Mouse (Mus musculus) CH12.LX (cell line): ENCODE measurements around the gene Zbtb20. TPM values are rescaled to one million over a fixed set of nuclear protein-coding genes. Genes with fewer than 3 reads are reported as not detected.

Experiments
- DNase-seq: peaks from one replicate; pipeline ENCODE4 v3.0.0-alpha.2; 2013; ENCODE audit errors: extremely low read depth
- H3K27ac ChIP-seq: 2 replicates; pipeline ENCODE4 v1.5.1; 2012; ENCODE audit warnings: low read depth, mild to moderate bottlenecking, control low read depth, moderate library complexity; ENCODE audit not compliant: insufficient read depth
- H3K27me3 ChIP-seq: replicated peaks from 2 replicates; pipeline ENCODE3; 2012; ENCODE audit warnings: inconsistent platforms
- H3K36me3 ChIP-seq, 2 experiments: replicated peaks in 1 of 2; 2 replicates each; pipeline versions ENCODE3 to v1.6.1; 2012; ENCODE audit warnings: inconsistent platforms in 1 of 2, low read length in 1 of 2, mild to moderate bottlenecking in 1 of 2, mixed read lengths in 1 of 2, moderate library complexity in 1 of 2; ENCODE audit not compliant: control insufficient read depth in 1 of 2, insufficient read depth in 1 of 2
- H3K4me1 ChIP-seq, 2 experiments: 2 replicates each; pipeline ENCODE4 v1.6.1; 2012; ENCODE audit warnings: inconsistent platforms in 1 of 2, moderate library complexity in 1 of 2; ENCODE audit not compliant: insufficient read depth in 2 of 2, control insufficient read depth in 1 of 2
- H3K4me2 ChIP-seq: 2 replicates; pipeline ENCODE4 v1.6.1; 2012; ENCODE audit warnings: low read depth, mild to moderate bottlenecking, control low read depth; ENCODE audit not compliant: poor library complexity, insufficient read depth, severe bottlenecking
- H3K4me3 ChIP-seq, 3 experiments: fragments of 150-350 bp in 1 of 3; sonication (generic) in 1 of 3; replicated peaks in 1 of 3; 2 replicates each; pipeline versions ENCODE3 to v1.5.1; 2011 to 2012; ENCODE audit warnings: low read depth in 2 of 3, low read length in 2 of 3, mild to moderate bottlenecking in 2 of 3, moderate library complexity in 2 of 3, control low read depth in 1 of 3, improper control_type of control experiment in 1 of 3, inconsistent platforms in 1 of 3, mixed read lengths in 1 of 3; ENCODE audit not compliant: poor library complexity in 1 of 3
- H3K79me2 ChIP-seq: replicated peaks from 2 replicates; pipeline ENCODE4 v1.6.1; 2012; ENCODE audit warnings: mild to moderate bottlenecking, moderate library complexity; ENCODE audit not compliant: control insufficient read depth, poor library complexity, insufficient read depth, severe bottlenecking; ENCODE audit errors: extremely low read depth
- H3K9ac ChIP-seq: 2 replicates; pipeline ENCODE4 v1.6.1; 2012; ENCODE audit warnings: low read depth, mild to moderate bottlenecking, control low read depth, moderate library complexity; ENCODE audit not compliant: insufficient read depth
- H3K9me3 ChIP-seq: replicated peaks from 2 replicates; pipeline ENCODE3; 2012; ENCODE audit warnings: low read length, inconsistent platforms, mixed read lengths
- CHD2 ChIP-seq: IDR thresholded peaks from 2 replicates; pipeline ENCODE4 v1.6.1; 2011; ENCODE audit warnings: low read length, improper control_type of control experiment
- E2F4 ChIP-seq: IDR thresholded peaks from 2 replicates; pipeline ENCODE4 v1.6.1; 2011; ENCODE audit warnings: low read depth, low read length, improper control_type of control experiment; ENCODE audit not compliant: insufficient replicate concordance
- GABPA ChIP-seq: IDR thresholded peaks from 2 replicates; pipeline ENCODE4 v1.6.1; 2012; ENCODE audit warnings: low read depth, low read length, improper control_type of control experiment, inconsistent platforms; ENCODE audit not compliant: insufficient replicate concordance
- IRF4 ChIP-seq: IDR thresholded peaks from 2 replicates; pipeline ENCODE4 v1.6.1; 2014; ENCODE audit warnings: low read depth, mild to moderate bottlenecking, inconsistent platforms, low read length, improper control_type of control experiment
- MAX ChIP-seq: IDR thresholded peaks from 2 replicates; pipeline ENCODE4 v1.6.1; 2011; ENCODE audit warnings: low read length, improper control_type of control experiment
- NELFE ChIP-seq: IDR thresholded peaks from 2 replicates; pipeline ENCODE4 v1.6.1; 2011; ENCODE audit warnings: low read depth, low read length, improper control_type of control experiment
- NRF1 ChIP-seq: IDR thresholded peaks from 2 replicates; pipeline ENCODE4 v1.6.1; 2014; ENCODE audit warnings: low read depth, mild to moderate bottlenecking, inconsistent platforms, low read length, improper control_type of control experiment, moderate library complexity
- PAX5 ChIP-seq: IDR thresholded peaks from 2 replicates; pipeline ENCODE4 v1.6.1; 2012; ENCODE audit warnings: low read length, inconsistent platforms, mixed read lengths
- POLR2AphosphoS2 ChIP-seq: IDR thresholded peaks from 2 replicates; pipeline ENCODE4 v1.6.1; 2011; ENCODE audit warnings: low read depth, low read length, improper control_type of control experiment
- RCOR1 ChIP-seq: conservative IDR thresholded peaks from 2 replicates; pipeline ENCODE4 v1.6.1; 2012; ENCODE audit warnings: low read depth, mild to moderate bottlenecking, inconsistent platforms, low read length, improper control_type of control experiment
- SMC3 ChIP-seq: IDR thresholded peaks from 2 replicates; pipeline ENCODE4 v1.6.1; 2011; ENCODE audit warnings: low read depth, low read length, improper control_type of control experiment
- TCF12 ChIP-seq: IDR thresholded peaks from 2 replicates; pipeline ENCODE4 v1.6.1; 2014; ENCODE audit warnings: low read depth, mild to moderate bottlenecking, inconsistent platforms, low read length, improper control_type of control experiment
- USF1 ChIP-seq: IDR thresholded peaks from 2 replicates; pipeline ENCODE4 v1.6.1; 2014; ENCODE audit warnings: low read depth, mild to moderate bottlenecking, inconsistent platforms, low read length, improper control_type of control experiment
- ZC3H11A ChIP-seq: IDR thresholded peaks from 2 replicates; pipeline ENCODE4 v1.6.1; 2012; ENCODE audit warnings: low read depth, mild to moderate bottlenecking, inconsistent platforms, low read length, improper control_type of control experiment
- ZNF384 ChIP-seq: IDR thresholded peaks from 2 replicates; pipeline ENCODE4 v1.6.1; 2012; ENCODE audit warnings: low read depth, low read length, improper control_type of control experiment, inconsistent platforms
- dilution Hi-C: fragments of 300-500 bp; cut with MboI; formaldehyde crosslinking; loops from 2 replicates; pipeline ENCODE4 v1.14.3; 2020; ENCODE audit warnings: low sequenced_read_pairs; ENCODE audit not compliant: extremely low pct_unique_long_range_greater_than_20kb, extremely low pct_ligation_motif_present
- in situ Hi-C: fragments of 300-500 bp; cut with MboI; formaldehyde crosslinking; loops from 3 replicates; pipeline ENCODE4 v1.14.3; 2019; ENCODE audit warnings: low sequenced_read_pairs, low pct_ligation_motif_present, low pct_unique_long_range_greater_than_20kb, mixed read lengths
- polyA plus RNA-seq: library from polyadenylated mRNA; unstranded; fragments of >175 nt; gene quantifications from 2 replicates; pipeline ENCODE4 v1.2.1, GENCODE M21; 2012; ENCODE audit warnings: low read depth; ENCODE audit not compliant: insufficient read length
- total RNA-seq, 2 experiments: library from RNA; depleted of rRNA; stranded (reverse); fragments of 300-350 nt in 1 of 2; fragments of >200 nt in 1 of 2; gene quantifications; 2 replicates each; pipeline ENCODE4 v1.2.3; 2012 to 2014

The Zbtb20 gene
- total and polyA plus RNA-seq, 3 experiments = 24.9 to 58.0 (median 51.6) TPM

DNA sequence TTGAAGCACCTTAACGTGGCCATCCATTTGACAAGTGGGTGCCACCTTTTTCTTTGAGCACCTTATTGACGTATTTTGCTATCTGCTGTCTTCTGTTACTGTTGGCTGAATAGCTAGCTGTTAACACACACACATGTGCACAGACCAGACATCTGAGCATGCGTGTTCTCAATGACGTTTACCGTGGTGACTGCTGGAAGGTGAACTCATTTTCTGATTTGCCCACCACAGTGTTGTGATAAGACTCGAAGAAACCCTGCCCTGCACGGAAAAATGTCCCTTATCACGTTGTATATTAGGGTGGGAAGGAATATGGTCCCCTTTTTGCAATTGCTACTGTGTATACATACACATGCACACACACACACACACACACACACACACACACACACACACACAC, 765.5 kb downstream of the Zbtb20 start:
- Histone ChIP-seq H3K27me3 (no peaks in the 10 kb centered on the region), H3K4me1 (peaks cover 0 to 5% of the 10 kb centered on the region in 2 experiments; a peak in 1 of 4 replicates), H3K4me2 (no peak overlapping the region), H3K9ac (no peak overlapping the region), H3K9me3 (no peaks in the 10 kb centered on the region), H3K4me3 (no peak overlapping the region), H3K27ac (no peak overlapping the region), H3K36me3 (peaks cover 30 to 44% of the 10 kb centered on the region in 2 experiments), H3K79me2 (no peaks in the 10 kb centered on the region)
- dilution Hi-C loops (no loop called here), in situ Hi-C loops (no loop called here)
- TF ChIP-seq GABPA = no peak
- TF ChIP-seq PAX5 = no peak
- no peak for TF ChIP-seq MAX
- no peak for TF ChIP-seq USF1
- TF ChIP-seq ZC3H11A = no peak
- TF ChIP-seq NELFE = no peak
- TF ChIP-seq SMC3 = 0 out of 2 replicates have a peak, but pooled peaks have one; percentile 4
- DNase-seq = no peak

GRCm38 (mm10) chr16:43645879-43646278, 770.2 kb downstream of the Zbtb20 start:
- peaks cover 3% of the 10 kb centered on the region; the same call in 1 of the 2 replicates for H3K79me2 ChIP-seq
- H3K36me3 ChIP-seq = peaks cover 21 to 26% of the 10 kb centered on the region in 2 experiments
- H3K27ac ChIP-seq = no peak overlapping the region
- H3K9me3 ChIP-seq = no peaks in the 10 kb centered on the region
- DNase-seq = no peak
- dilution Hi-C loops (no loop called here), in situ Hi-C loops (no loop called here)
- no peak for TF ChIP-seq NRF1
- peaks cover 9 to 14% of the 10 kb centered on the region in 2 experiments for H3K4me1 ChIP-seq
- no peak overlapping the region for H3K4me2 ChIP-seq
- H3K27me3 ChIP-seq = no peaks in the 10 kb centered on the region
- H3K4me3 ChIP-seq = no peak overlapping the region
- H3K9ac ChIP-seq = no peak overlapping the region

DNA sequence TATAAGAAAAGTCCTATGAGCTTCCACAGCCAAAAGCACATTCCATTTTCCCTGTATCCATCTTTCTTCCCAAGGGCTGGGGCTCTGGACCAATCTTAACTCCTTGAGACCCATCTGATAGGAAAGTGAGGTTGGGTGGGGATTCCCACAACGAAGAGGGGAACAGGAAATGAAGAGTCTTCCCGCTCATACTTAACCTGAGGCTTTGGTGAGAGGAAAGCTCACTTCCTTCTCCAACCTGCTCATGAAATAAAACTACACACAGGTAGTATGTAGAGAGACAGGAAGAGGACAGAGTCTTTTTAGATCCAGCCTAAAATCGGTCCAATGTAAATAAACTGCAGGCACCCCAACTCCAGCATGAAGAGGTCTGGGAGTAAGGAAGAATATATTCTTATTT, 771.3 kb downstream of the Zbtb20 start:
- Histone ChIP-seq H3K9ac (no peak overlapping the region), H3K36me3 (peaks cover 13 to 17% of the 10 kb centered on the region in 2 experiments), H3K4me3 (no peak overlapping the region), H3K4me1 (peaks cover 13 to 22% of the 10 kb centered on the region in 2 experiments), H3K27ac (no peak overlapping the region), H3K4me2 (no peak overlapping the region), H3K27me3 (no peaks in the 10 kb centered on the region), H3K79me2 (peaks cover 10% of the 10 kb centered on the region; the same call in 1 of the 2 replicates), H3K9me3 (no peaks in the 10 kb centered on the region)
- TF ChIP-seq RCOR1 = no peak
- TF ChIP-seq IRF4 = no peak
- TF ChIP-seq ZNF384 = no peak
- TF ChIP-seq E2F4 = no peak
- no peak for TF ChIP-seq NELFE
- no peak for TF ChIP-seq CHD2
- TF ChIP-seq POLR2AphosphoS2 = no peak
- no peak for TF ChIP-seq TCF12
- in situ Hi-C loops = no loop called here
- dilution Hi-C loops = no loop called here
- DNase-seq = no peak
